Comparison of ENCODE assay signal across 25 mouse cellular contexts in genomic region chr13:55822499-55822898, GRCm38 (mm10). TPM values are rescaled to one million over a fixed set of nuclear protein-coding genes. Genes with fewer than 3 reads are reported as not detected.
DNase-seq lines count a peak whose midpoint lies in the region; ATAC-seq and TF ChIP-seq lines count a peak whose summit lies in the region.
"Had no signal": no experiment of that assay in that cellular context is flagged by ENCODE, and none has a peak within 500 bp of the region (broad histone marks: within the 10 kb centered on the region; RNA-seq: fewer than 3 reads in every experiment).

No protein-coding gene starts in this region.

- H3K9me3 ChIP-seq in heart, embryonic 10.5 days = no peaks in the 10 kb centered on the region
- H3K9me3 ChIP-seq in heart, embryonic 12.5 days (replicated peaks) = no peaks in the 10 kb centered on the region
- H3K9me3 ChIP-seq: embryonic facial prominence, embryonic 13.5 days; embryonic facial prominence, embryonic 15.5 days; forebrain, embryonic 10.5 days; forebrain, embryonic 12.5 days had no signal

- no peak overlapping the region for H3K27ac ChIP-seq in gastrocnemius, adult 2 months
- H3K27ac ChIP-seq in heart, embryonic 10.5 days = no peak overlapping the region
- no peak overlapping the region for H3K27ac ChIP-seq in heart, embryonic 12.5 days (ENCODE audit: poor library complexity, severe bottlenecking)
- H3K27ac ChIP-seq: embryonic facial prominence, embryonic 13.5 days; embryonic facial prominence, embryonic 15.5 days; forebrain, embryonic 10.5 days; forebrain, embryonic 12.5 days had no signal

- peaks cover 14% of the 10 kb centered on the region for H3K4me1 ChIP-seq in heart, embryonic 10.5 days
- H3K4me1 ChIP-seq in heart, embryonic 12.5 days (replicated peaks) = peaks cover 11% of the 10 kb centered on the region; the same call in 1 of the 2 replicates

- no peaks in the 10 kb centered on the region for H3K36me3 ChIP-seq in heart, embryonic 10.5 days
- H3K36me3 ChIP-seq in heart, embryonic 12.5 days = no peaks in the 10 kb centered on the region
- H3K36me3 ChIP-seq: embryonic facial prominence, embryonic 13.5 days; embryonic facial prominence, embryonic 15.5 days; forebrain, embryonic 10.5 days; forebrain, embryonic 12.5 days had no signal

- intact Hi-C loops in gastrocnemius, adult 2 months (cut with DNase I) = no loop called here

- H3K4me2 ChIP-seq in heart, embryonic 12.5 days = no peak overlapping the region
- H3K4me2 ChIP-seq: embryonic facial prominence, embryonic 13.5 days; embryonic facial prominence, embryonic 15.5 days; forebrain, embryonic 12.5 days had no signal

- peaks cover 78% of the 10 kb centered on the region for H3K27me3 ChIP-seq in heart, embryonic 10.5 days (ENCODE audit: insufficient read depth, poor library complexity, severe bottlenecking)
- H3K27me3 ChIP-seq in heart, embryonic 12.5 days (replicated peaks) = peaks cover 76% of the 10 kb centered on the region

- DNase-seq in gastrocnemius, adult 2 months = peak; percentile 12
- DNase-seq in gastrocnemius, adult 18-20 months (ENCODE audit: low spot score) = no peak
- peak; percentile 60 for DNase-seq in heart, embryonic 10.5 days (ENCODE audit: low spot score)
- DNase-seq: adrenal gland, adult 2 months; adrenal gland, postnatal 10 days; adrenal gland, postnatal 25 days; cerebellum, adult 11 months; cerebellum, adult 2 months; cerebellum, adult 9-10 months; cerebellum, postnatal 14 days; cerebellum, postnatal 36 days; embryo, embryonic 11 days had no signal

- no peak for TF ChIP-seq CTCF in gastrocnemius, adult 2 months (IDR thresholded peaks at IDR 0.05)

- no peak overlapping the region for H3K4me3 ChIP-seq in gastrocnemius, adult 2 months
- H3K4me3 ChIP-seq in heart, embryonic 10.5 days = no peak overlapping the region
- no peak overlapping the region for H3K4me3 ChIP-seq in heart, embryonic 12.5 days
- H3K4me3 ChIP-seq: embryonic facial prominence, embryonic 13.5 days; embryonic facial prominence, embryonic 15.5 days; erythroblast, embryonic 14.5 days; forebrain, embryonic 10.5 days; forebrain, embryonic 12.5 days had no signal

- ATAC-seq in heart, embryonic 12.5 days (ENCODE audit: insufficient number of reproducible peaks, low FRiP score) = no peak
- ATAC-seq: forebrain, embryonic 14.5 days; forebrain, embryonic 16.5 days had no signal

- WGBS in heart, embryonic 10.5 days = 44% methylated on average over 5 of the region's 5 CpGs
- WGBS in heart, embryonic 12.5 days = 50% methylated on average over 5 of the region's 5 CpGs

- no peak overlapping the region for H3K9ac ChIP-seq in heart, embryonic 12.5 days
- H3K9ac ChIP-seq: embryonic facial prominence, embryonic 13.5 days; embryonic facial prominence, embryonic 15.5 days; forebrain, embryonic 12.5 days had no signal

RNA-seq across cellular contexts. Expression of gene Pitx1, which starts 13.5 kb away (rescaled TPM):
- under 1 TPM; 0.15 to 0.22 TPM for total RNA-seq in gastrocnemius, adult 2 months (2021)
- total RNA-seq in gastrocnemius, adult 18-20 months (2021) = under 1 TPM; 0.21 TPM
- polyA plus RNA-seq in heart, embryonic 10.5 days (2016; fragmentation: Nextera tagmentation; extraction: Ambion mirVana) = 0.53 and 3.8 TPM in 2 replicates
- polyA plus RNA-seq in heart, embryonic 12.5 days (2016; fragmentation: Nextera tagmentation; extraction: Ambion mirVana) = 0.54 and 0.87 TPM in 2 replicates
- total RNA-seq: adrenal gland, adult 2 months; adrenal gland, postnatal 10 days; adrenal gland, postnatal 25 days; common myeloid progenitor, adult 5-6 weeks; MEL had no signal
- polyA plus RNA-seq: adrenal gland, adult 2 months; C2C12; forebrain, embryonic 14.5 days; forebrain, embryonic 16.5 days had no signal

RNA-seq across cellular contexts. Expression of gene Catsper3, which starts 38.1 kb away (rescaled TPM):
- under 1 TPM; 0.23 to 0.39 TPM for total RNA-seq in gastrocnemius, adult 2 months (2021)
- total RNA-seq in gastrocnemius, adult 18-20 months (2021) = under 1 TPM in 1 of 2 experiments, not detected in 1; 0.34 TPM
- 0.10 TPM in 1 of 2 replicates, not detected in the other for polyA plus RNA-seq in heart, embryonic 10.5 days (2016; fragmentation: Nextera tagmentation; extraction: Ambion mirVana)
- not detected in 2 replicates for polyA plus RNA-seq in heart, embryonic 12.5 days (2016; fragmentation: Nextera tagmentation; extraction: Ambion mirVana)
- total RNA-seq: common myeloid progenitor, adult 5-6 weeks; ES-E14; MEL had no signal
- polyA plus RNA-seq: embryonic facial prominence, embryonic 11.5 days; embryonic facial prominence, embryonic 13.5 days; embryonic facial prominence, embryonic 15.5 days; erythroblast, embryonic 14.5 days; forebrain, embryonic 12.5 days; forebrain, embryonic 14.5 days; forebrain, embryonic 16.5 days had no signal
